Mouse (Mus musculus): Measurements from ENCODE around the gene Eif4enif1. TPM values are rescaled to one million over a fixed set of nuclear protein-coding genes. Genes with fewer than 3 reads are reported as not detected.

The Eif4enif1 gene
- total and polyA plus RNA-seq, 3 experiments = 54.5 to 127 (median 60.8) TPM

GRCm38 (mm10) chr11:3289302-3289802 is 87.2 kb downstream of the Eif4enif1 start:
- Histone ChIP-seq H3K79me2 (replicated peaks; ENCODE audit: control insufficient read depth, extremely low read depth, insufficient read depth, poor library complexity, severe bottlenecking) (peaks cover 31% of the 10 kb centered on the region), H3K9ac (ENCODE audit: insufficient read depth, low read depth) (peak overlapping the region; percentile 84), H3K4me2 (ENCODE audit: insufficient read depth, low read depth, poor library complexity, severe bottlenecking) (peak overlapping the region; percentile 17), H3K4me3 (replicated peaks in 1 of 3; ENCODE audit: low read depth in 2 of 3, low read length in 2 of 3, poor library complexity in 1 of 3) (peak overlapping the region; percentile 73 to 84 (median 79)), H3K27ac (ENCODE audit: insufficient read depth, low read depth) (peak overlapping the region; percentile 73; the same call in 1 of the 2 replicates), H3K4me1 (ENCODE audit: control insufficient read depth in 1 of 2, insufficient read depth in 2 of 2) (peaks cover 5 to 41% of the 10 kb centered on the region in 2 experiments), H3K27me3 (replicated peaks) (no peaks in the 10 kb centered on the region), H3K36me3 (replicated peaks in 1 of 2; ENCODE audit: control insufficient read depth in 1 of 2, insufficient read depth in 1 of 2, low read length in 1 of 2) (peaks cover 11 to 16% of the 10 kb centered on the region in 2 experiments), H3K9me3 (replicated peaks; ENCODE audit: low read length) (no peaks in the 10 kb centered on the region)
- TF ChIP-seq MAX (IDR thresholded peaks at IDR 0.05; ENCODE audit: low read length) = no peak
- TF ChIP-seq POLR2A (IDR thresholded peaks at IDR 0.05; ENCODE audit: low read depth, low read length) = no peak
- no peak for TF ChIP-seq MEF2A (IDR thresholded peaks at IDR 0.05; ENCODE audit: borderline replicate concordance, low read depth, low read length)
- no peak for TF ChIP-seq MAZ (IDR thresholded peaks at IDR 0.05; ENCODE audit: low read depth, low read length)
- no peak for TF ChIP-seq TBP (conservative IDR thresholded peaks at IDR 0.05; ENCODE audit: low read depth, low read length)
- TF ChIP-seq USF1 (IDR thresholded peaks at IDR 0.05; ENCODE audit: low read depth, low read length) = no peak
- TF ChIP-seq BHLHE40 (IDR thresholded peaks at IDR 0.05; ENCODE audit: low read depth, low read length) = peak; percentile 86
- no peak for TF ChIP-seq E2F4 (IDR thresholded peaks at IDR 0.05; ENCODE audit: insufficient replicate concordance, low read depth, low read length)
- no peak for TF ChIP-seq SIN3A (IDR thresholded peaks at IDR 0.05; ENCODE audit: low read length)
- TF ChIP-seq IRF4 (IDR thresholded peaks at IDR 0.05; ENCODE audit: low read depth, low read length) = no peak
- TF ChIP-seq UBTF (IDR thresholded peaks at IDR 0.05; ENCODE audit: low read depth, low read length) = no peak
- TF ChIP-seq CHD1 (IDR thresholded peaks at IDR 0.05; ENCODE audit: low read depth, low read length) = no peak
- TF ChIP-seq EP300 (IDR thresholded peaks at IDR 0.05; ENCODE audit: low read length) = no peak
- TF ChIP-seq MYC (IDR thresholded peaks at IDR 0.05; ENCODE audit: low read depth, low read length) = no peak
- no peak for TF ChIP-seq MAFK (IDR thresholded peaks at IDR 0.05; ENCODE audit: insufficient replicate concordance, low read length)
- TF ChIP-seq TCF12 (IDR thresholded peaks at IDR 0.05; ENCODE audit: low read depth, low read length) = no peak
- TF ChIP-seq NRF1 (IDR thresholded peaks at IDR 0.05; ENCODE audit: low read depth, low read length) = 0 out of 2 replicates have a peak, but pooled peaks have one; percentile 18
- peak; percentile 7; the same call in 1 of the 2 replicates for TF ChIP-seq POLR2AphosphoS2 (IDR thresholded peaks at IDR 0.05; ENCODE audit: low read depth, low read length)
- in situ Hi-C loops (cut with MboI; ENCODE audit: low pct_ligation_motif_present, low pct_unique_long_range_greater_than_20kb, low sequenced_read_pairs) (no loop called here), dilution Hi-C loops (cut with MboI; ENCODE audit: extremely low pct_ligation_motif_present, extremely low pct_unique_long_range_greater_than_20kb, low sequenced_read_pairs) (no loop called here)
- peak; percentile 50 for DNase-seq (ENCODE audit: extremely low read depth)

- H3K36me3 ChIP-seq (replicated peaks in 1 of 2; ENCODE audit: control insufficient read depth in 1 of 2, insufficient read depth in 1 of 2, low read length in 1 of 2) = peaks cover 15 to 21% of the 10 kb centered on the region in 2 experiments
- no peaks in the 10 kb centered on the region for H3K27me3 ChIP-seq (replicated peaks)
- H3K4me3 ChIP-seq (replicated peaks in 1 of 3; ENCODE audit: low read depth in 2 of 3, low read length in 2 of 3, poor library complexity in 1 of 3) = peak overlapping the region; percentile 79 to 85 (median 84)
- H3K4me1 ChIP-seq (ENCODE audit: control insufficient read depth in 1 of 2, insufficient read depth in 2 of 2) = peaks cover 5 to 45% of the 10 kb centered on the region in 2 experiments
- in situ Hi-C loops (cut with MboI; ENCODE audit: low pct_ligation_motif_present, low pct_unique_long_range_greater_than_20kb, low sequenced_read_pairs) = no loop called here
- peak overlapping the region; percentile 96 for H3K4me2 ChIP-seq (ENCODE audit: insufficient read depth, low read depth, poor library complexity, severe bottlenecking)
- DNase-seq (ENCODE audit: extremely low read depth) = peak; percentile 79
- peaks cover 31% of the 10 kb centered on the region for H3K79me2 ChIP-seq (replicated peaks; ENCODE audit: control insufficient read depth, extremely low read depth, insufficient read depth, poor library complexity, severe bottlenecking)
- H3K27ac ChIP-seq (ENCODE audit: insufficient read depth, low read depth) = peak overlapping the region; percentile 73
- no peaks in the 10 kb centered on the region for H3K9me3 ChIP-seq (replicated peaks; ENCODE audit: low read length)
- dilution Hi-C loops (cut with MboI; ENCODE audit: extremely low pct_ligation_motif_present, extremely low pct_unique_long_range_greater_than_20kb, low sequenced_read_pairs) = no loop called here
- peak overlapping the region; percentile 84 for H3K9ac ChIP-seq (ENCODE audit: insufficient read depth, low read depth)
- TF ChIP-seq POLR2A (IDR thresholded peaks at IDR 0.05; ENCODE audit: low read depth, low read length) = peak; percentile 88
- no peak for TF ChIP-seq IRF4 (IDR thresholded peaks at IDR 0.05; ENCODE audit: low read depth, low read length)
- no peak for TF ChIP-seq USF1 (IDR thresholded peaks at IDR 0.05; ENCODE audit: low read depth, low read length)
- TF ChIP-seq UBTF (IDR thresholded peaks at IDR 0.05; ENCODE audit: low read depth, low read length) = peak; percentile 43; the same call in 1 of the 2 replicates
- no peak for TF ChIP-seq ZC3H11A (IDR thresholded peaks at IDR 0.05; ENCODE audit: low read depth, low read length)
- no peak for TF ChIP-seq MAFK (IDR thresholded peaks at IDR 0.05; ENCODE audit: insufficient replicate concordance, low read length)
- peak; percentile 69 for TF ChIP-seq CHD2 (IDR thresholded peaks at IDR 0.05; ENCODE audit: low read length)
- no peak for TF ChIP-seq JUND (conservative IDR thresholded peaks at IDR 0.05; ENCODE audit: low read depth, low read length)
- no peak for TF ChIP-seq JUN (IDR thresholded peaks at IDR 0.05; ENCODE audit: insufficient read depth, low read depth, low read length)
- peak; percentile 29 for TF ChIP-seq RAD21 (IDR thresholded peaks at IDR 0.05; ENCODE audit: low read depth, low read length)
- TF ChIP-seq MEF2A (IDR thresholded peaks at IDR 0.05; ENCODE audit: borderline replicate concordance, low read depth, low read length) = peak; percentile 24
- no peak; the same call in 1 of the 2 replicates for TF ChIP-seq SIN3A (IDR thresholded peaks at IDR 0.05; ENCODE audit: low read length)
- TF ChIP-seq KAT2A (IDR thresholded peaks at IDR 0.05; ENCODE audit: insufficient replicate concordance, low read length) = peak; percentile 50; the same call in 1 of the 2 replicates
- peak; percentile 92 for TF ChIP-seq NELFE (IDR thresholded peaks at IDR 0.05; ENCODE audit: low read depth, low read length)
- peak; percentile 97 for TF ChIP-seq MAZ (IDR thresholded peaks at IDR 0.05; ENCODE audit: low read depth, low read length)
- TF ChIP-seq ZMIZ1 (IDR thresholded peaks at IDR 0.05; ENCODE audit: low read depth, low read length) = peak; percentile 68; the same call in 1 of the 2 replicates
- TF ChIP-seq MYC (IDR thresholded peaks at IDR 0.05; ENCODE audit: low read depth, low read length) = peak; percentile 55; the same call in 1 of the 2 replicates
- no peak for TF ChIP-seq EP300 (IDR thresholded peaks at IDR 0.05; ENCODE audit: low read length)
- peak; percentile 94 for TF ChIP-seq BHLHE40 (IDR thresholded peaks at IDR 0.05; ENCODE audit: low read depth, low read length)
- TF ChIP-seq SMC3 (IDR thresholded peaks at IDR 0.05; ENCODE audit: low read depth, low read length) = peak; percentile 77
- 0 out of 2 replicates have a peak, but pooled peaks have one; percentile 51 for TF ChIP-seq POLR2AphosphoS2 (IDR thresholded peaks at IDR 0.05; ENCODE audit: low read depth, low read length)
Measured at GRCm38 (mm10) chr11:3289803-3290639, 87.8 kb downstream of the Eif4enif1 start.

Data from CH12.LX (cell line).